ENCODE assay signal across 8 mouse cellular contexts in the genomic region with DNA sequence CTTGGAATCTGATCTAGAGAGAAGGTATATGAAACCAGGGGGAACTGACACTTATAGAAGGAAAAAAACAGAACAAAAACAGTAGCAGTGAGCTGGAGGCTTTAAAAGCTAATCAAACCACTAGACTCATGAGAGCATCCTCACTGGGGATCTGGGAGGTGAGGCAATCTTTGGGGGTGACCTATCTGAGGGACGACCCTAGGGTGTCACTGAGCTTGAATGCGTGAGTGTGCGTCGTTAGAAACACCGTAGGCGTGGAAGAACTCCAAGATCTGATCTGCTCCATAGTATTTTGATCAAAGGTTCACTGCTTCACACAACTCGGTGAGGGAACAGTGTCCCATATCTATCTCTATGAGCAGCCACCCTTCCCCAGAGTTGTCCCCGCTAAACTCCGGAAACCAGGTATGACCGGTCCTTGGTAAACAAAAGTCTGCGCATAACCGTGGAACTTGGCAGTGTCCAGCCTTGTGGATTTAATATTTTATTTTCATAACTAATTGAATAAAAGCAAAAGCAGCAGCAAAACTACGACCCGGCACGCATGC. TPM values are rescaled to one million over a fixed set of nuclear protein-coding genes. Genes with fewer than 3 reads are reported as not detected.
DNase-seq lines count a peak whose midpoint lies in the region; ATAC-seq and TF ChIP-seq lines count a peak whose summit lies in the region.

No protein-coding gene starts in this region.

- 0 out of 2 replicates have a peak, but pooled peaks cover 6% of the 10 kb centered on the region for H3K4me1 ChIP-seq in kidney, postnatal 0 days (replicated peaks; ENCODE audit: insufficient read depth, low read length)
- peaks cover 25% of the 10 kb centered on the region for H3K4me1 ChIP-seq in midbrain, embryonic 16.5 days (ENCODE audit: control insufficient read depth, insufficient read depth, low read length)

- no peak for TF ChIP-seq CTCF in kidney, postnatal 0 days (IDR thresholded peaks at IDR 0.05; ENCODE audit: low read depth)

- H3K36me3 ChIP-seq in kidney, postnatal 0 days (ENCODE audit: insufficient read depth, low read length) = no peaks in the 10 kb centered on the region
- no peaks in the 10 kb centered on the region for H3K36me3 ChIP-seq in midbrain, embryonic 16.5 days (ENCODE audit: control insufficient read depth, insufficient read depth, low read length)

- peak overlapping the region; percentile 76 for H3K4me3 ChIP-seq in kidney, postnatal 0 days (replicated peaks; ENCODE audit: low read depth, low read length)
- peak overlapping the region; percentile 98 for H3K4me3 ChIP-seq in midbrain, embryonic 16.5 days (ENCODE audit: low read depth, low read length)

- peak overlapping the region; percentile 61 for H3K4me2 ChIP-seq in kidney, postnatal 0 days (ENCODE audit: low read length)
- peak overlapping the region; percentile 74 for H3K4me2 ChIP-seq in midbrain, embryonic 16.5 days (ENCODE audit: low read length)

- peak overlapping the region; percentile 76 for H3K9ac ChIP-seq in kidney, postnatal 0 days (ENCODE audit: low read depth, low read length)
- H3K9ac ChIP-seq in midbrain, embryonic 16.5 days (ENCODE audit: low read depth, low read length) = peak overlapping the region; percentile 97

- H3K27ac ChIP-seq in kidney, postnatal 0 days = peak overlapping the region; percentile 82; the same call in 1 of the 2 replicates
- H3K27ac ChIP-seq in midbrain, embryonic 16.5 days (ENCODE audit: low read length) = peak overlapping the region; percentile 66

- DNase-seq in kidney, postnatal 0 days (ENCODE audit: low spot score) = peak; percentile 8
- no peak for DNase-seq in kidney, adult 8-10 months
- DNase-seq in spleen, postnatal 10 days (ENCODE audit: low spot score in 2 of 2) = no peak
- DNase-seq in frontal cortex, adult 2 months (ENCODE audit: extremely low spot score in 1 of 2, low spot score in 1 of 2) = no peak
- DNase-seq in kidney, postnatal 4 days = no peak

- WGBS in kidney, postnatal 0 days = under 1% methylated on average over 15 of the region's 15 CpGs
- 1% methylated on average over 15 of the region's 15 CpGs for WGBS in midbrain, embryonic 16.5 days

- ATAC-seq in kidney, postnatal 0 days (replicated peaks; ENCODE audit: low FRiP score, low read depth) = peak; percentile 54
- ATAC-seq in common myeloid progenitor, adult 5-6 weeks (replicated peaks; ENCODE audit: low read depth, poor library complexity, severe bottlenecking) = peak; percentile 26; the same call in 1 of the 2 replicates
- peak; percentile 33 for ATAC-seq in inflammation-experienced regulatory T-cells, adult 6 months
- ATAC-seq in midbrain, embryonic 16.5 days = peak; percentile 72

- no peaks in the 10 kb centered on the region for H3K9me3 ChIP-seq in kidney, postnatal 0 days (replicated peaks; ENCODE audit: low read length)
- no peaks in the 10 kb centered on the region for H3K9me3 ChIP-seq in midbrain, embryonic 16.5 days (replicated peaks; ENCODE audit: control insufficient read depth, low read length, poor library complexity, severe bottlenecking)

- no peaks in the 10 kb centered on the region for H3K27me3 ChIP-seq in kidney, postnatal 0 days (ENCODE audit: insufficient read depth, low read length)
- H3K27me3 ChIP-seq in midbrain, embryonic 16.5 days (ENCODE audit: control insufficient read depth, insufficient read depth, low read depth, low read length) = no peaks in the 10 kb centered on the region

RNA-seq across cellular contexts. Expression of gene Tbc1d20, which starts 0.4 kb away (rescaled TPM):
- polyA plus RNA-seq in kidney, postnatal 0 days (2015; fragmentation: Nextera tagmentation; extraction: Ambion mirVana) = 30.4 and 31.7 TPM in 2 replicates
- 15.1 and 17.1 TPM in 2 replicates for total RNA-seq in common myeloid progenitor, adult 5-6 weeks (2017)
- polyA plus RNA-seq in inflammation-experienced regulatory T-cells, adult 6 months (2017; shearing (Covaris generic)) = 10 to 100 TPM; 16.1 to 19.1 (median 16.8) TPM
- 33.6 and 34.2 TPM in 2 replicates for polyA plus RNA-seq in midbrain, embryonic 16.5 days (2015; fragmentation: Nextera tagmentation; extraction: Ambion mirVana)
- polyA plus RNA-seq in frontal cortex, adult 2 months (2012; rRNA removed) = 40.5 and 42.7 TPM in 2 replicates

RNA-seq across cellular contexts. Expression of gene Rbck1, which starts 39.2 kb away (rescaled TPM):
- polyA plus RNA-seq in kidney, postnatal 0 days (2015; fragmentation: Nextera tagmentation; extraction: Ambion mirVana) = 67.6 and 68.4 TPM in 2 replicates
- total RNA-seq in common myeloid progenitor, adult 5-6 weeks (2017) = 45.6 and 61.9 TPM in 2 replicates
- 10 to 100 TPM; 54.0 to 68.9 (median 63.6) TPM for polyA plus RNA-seq in inflammation-experienced regulatory T-cells, adult 6 months (2017; shearing (Covaris generic))
- 101 and 104 TPM in 2 replicates for polyA plus RNA-seq in midbrain, embryonic 16.5 days (2015; fragmentation: Nextera tagmentation; extraction: Ambion mirVana)
- polyA plus RNA-seq in frontal cortex, adult 2 months (2012; rRNA removed) = 209 and 246 TPM in 2 replicates

RNA-seq across cellular contexts. Expression of gene Trib3, which starts 50.6 kb away (rescaled TPM):
- 0.79 and 1.1 TPM in 2 replicates for polyA plus RNA-seq in kidney, postnatal 0 days (2015; fragmentation: Nextera tagmentation; extraction: Ambion mirVana)
- total RNA-seq in common myeloid progenitor, adult 5-6 weeks (2017) = not detected in 2 replicates
- polyA plus RNA-seq in inflammation-experienced regulatory T-cells, adult 6 months (2017; shearing (Covaris generic)) = 1 to 10 TPM; 1.7 to 3.5 (median 2.1) TPM
- polyA plus RNA-seq in midbrain, embryonic 16.5 days (2015; fragmentation: Nextera tagmentation; extraction: Ambion mirVana) = 1.9 and 2.4 TPM in 2 replicates
- 0.48 and 0.52 TPM in 2 replicates for polyA plus RNA-seq in frontal cortex, adult 2 months (2012; rRNA removed)
